Mouse (Mus musculus) stomach, postnatal 0 days (tissue): ENCODE measurements around the gene Nanos1. TPM values are rescaled to one million over a fixed set of nuclear protein-coding genes. Genes with fewer than 3 reads are reported as not detected.
A peak's percentile ranks its signal among the peaks of the same experiment; 100 is the strongest.

Experiments used
- ATAC-seq: fragments of 200-750 bp; cut with Nextera tagmentation; 2 replicates; pipeline ENCODE4 v1.8.0; 2017; ENCODE audit not compliant: low FRiP score, low TSS enrichment
- DNase-seq: peaks from one replicate; pipeline ENCODE4 v3.0.0-alpha.2; 2016; ENCODE audit warnings: low spot score
- H3K27ac ChIP-seq: fragments of 300-500 bp; sonication (generic); replicated peaks from 2 replicates; pipeline ENCODE4 v1.5.1; 2014; ENCODE audit warnings: mild to moderate bottlenecking, control low read depth
- H3K27me3 ChIP-seq: fragments of 300-500 bp; sonication (generic); 2 replicates; pipeline ENCODE4 v1.6.1; 2014; ENCODE audit warnings: low read length; ENCODE audit not compliant: control insufficient read depth, insufficient read depth
- H3K36me3 ChIP-seq: fragments of 300-500 bp; sonication (generic); 2 replicates; pipeline ENCODE4 v1.6.1; 2014; ENCODE audit warnings: low read length, mixed read lengths; ENCODE audit not compliant: control insufficient read depth, insufficient read depth
- H3K4me1 ChIP-seq: fragments of 300-500 bp; sonication (generic); replicated peaks from 2 replicates; pipeline ENCODE4 v1.6.1; 2014; ENCODE audit warnings: antibody characterized with exemption; ENCODE audit not compliant: control insufficient read depth, insufficient read depth
- H3K4me2 ChIP-seq: fragments of 300-500 bp; sonication (generic); replicated peaks from 2 replicates; pipeline ENCODE4 v1.6.1; 2014; ENCODE audit warnings: low read depth, mild to moderate bottlenecking, control low read depth, moderate library complexity
- H3K4me3 ChIP-seq: fragments of 300-500 bp; sonication (generic); 2 replicates; pipeline ENCODE4 v1.5.1; 2014; ENCODE audit warnings: low read depth, low read length, control low read depth
- H3K9ac ChIP-seq: fragments of 300-500 bp; sonication (generic); 2 replicates; pipeline ENCODE4 v1.6.1; 2014; ENCODE audit warnings: mild to moderate bottlenecking, low read length, control low read depth, mixed read lengths
- H3K9me3 ChIP-seq: fragments of 300-500 bp; sonication (generic); 2 replicates; pipeline ENCODE4 v1.6.1; 2016; ENCODE audit warnings: low read length; ENCODE audit not compliant: control insufficient read depth
- CTCF ChIP-seq: IDR thresholded peaks from 2 replicates; pipeline ENCODE4 v1.5.1; 2016; ENCODE audit warnings: antibody characterized with exemption, low read depth, mild to moderate bottlenecking, moderate library complexity
- EP300 ChIP-seq: optimal IDR thresholded peaks from 2 replicates; pipeline ENCODE3; 2016; ENCODE audit warnings: antibody characterized with exemption
- WGBS: fragments of 180-500 bp; shearing (Covaris S2); extraction: QIAGEN DNeasy Blood & Tissue Kit; methylation state at CpG from one replicate; pipeline ENCODE4 v1.1.7; 2014; 5-methylcytosine and 5-hydroxymethylcytosine counted together
- polyA plus RNA-seq: library from polyadenylated mRNA; unstranded; fragments of >200 nt; fragmentation: Nextera tagmentation; extraction: Ambion mirVana; gene quantifications from 2 replicates; pipeline ENCODE4 v1.2.1, GENCODE M21; 2015

The Nanos1 gene
- polyA plus RNA-seq, result 0.71 and 0.81 TPM in 2 replicates

- Histone ChIP-seq H3K27me3 (no peaks in the 10 kb centered on the region), H3K27ac (0 out of 2 replicates have a peak within 1 kb of the TSS, but pooled peaks have one; percentile 8), H3K9me3 (no peaks in the 10 kb centered on the region), H3K4me3 (peak within 1 kb of the TSS; percentile 76), H3K4me1 (no peaks in the 10 kb centered on the region; the same call in 1 of the 2 replicates), H3K36me3 (peaks cover 4% of the 10 kb centered on the region; the same call in 1 of the 2 replicates), H3K4me2 (peak within 1 kb of the TSS; percentile 100), H3K9ac (peak within 1 kb of the TSS; percentile 63)
- ATAC-seq (peak; percentile 90), DNase-seq (peak; percentile 92)
- TF ChIP-seq CTCF (peak; percentile 22), EP300 (no peak)
- WGBS, result under 1% methylated on average over 48 of the region's 58 CpGs
These were observed at the start of gene Nanos1 for GRCm38 (mm10) chr19:60755438-60756191. Gene Nanos1 (plus strand): TSS chr19:60755987.

- H3K36me3 ChIP-seq, result no peaks in the 10 kb centered on the region
- TF ChIP-seq CTCF (no peak), EP300 (no peak)
- H3K4me3 ChIP-seq, result no peak overlapping the region
- no peaks in the 10 kb centered on the region for H3K9me3 ChIP-seq
- WGBS, result 73% methylated on average over 4 of the region's 4 CpGs
- H3K9ac ChIP-seq, result no peak overlapping the region
- H3K4me1 ChIP-seq, result no peaks in the 10 kb centered on the region
- H3K4me2 ChIP-seq, result no peak overlapping the region
- no peak for DNase-seq
- no peak for ATAC-seq
- no peaks in the 10 kb centered on the region for H3K27me3 ChIP-seq
- no peak overlapping the region for H3K27ac ChIP-seq
These were observed 46.4 kb upstream of the Nanos1 start for GRCm38 (mm10) chr19:60709193-60709900.

GRCm38 (mm10) chr19:60710196-60710595, 45.6 kb upstream of the Nanos1 start:
- no peak for ATAC-seq
- H3K4me1 ChIP-seq, result no peaks in the 10 kb centered on the region
- H3K27me3 ChIP-seq, result no peaks in the 10 kb centered on the region
- no peak overlapping the region for H3K27ac ChIP-seq
- no peak overlapping the region for H3K9ac ChIP-seq
- no peaks in the 10 kb centered on the region for H3K36me3 ChIP-seq
- no peak for DNase-seq
- no peaks in the 10 kb centered on the region for H3K9me3 ChIP-seq
- WGBS, result 38% methylated on average over 3 of the region's 3 CpGs
- TF ChIP-seq CTCF (no peak), EP300 (no peak)
- H3K4me3 ChIP-seq, result no peak overlapping the region
- H3K4me2 ChIP-seq, result no peak overlapping the region

GRCm38 (mm10) chr19:60712577-60712976, 43.2 kb upstream of the Nanos1 start:
- Histone ChIP-seq H3K4me3 (no peak overlapping the region), H3K9ac (no peak overlapping the region), H3K4me2 (no peak overlapping the region), H3K4me1 (no peaks in the 10 kb centered on the region), H3K27ac (no peak overlapping the region), H3K27me3 (no peaks in the 10 kb centered on the region), H3K9me3 (no peaks in the 10 kb centered on the region), H3K36me3 (no peaks in the 10 kb centered on the region)
- no peak for ATAC-seq
- no peak for TF ChIP-seq CTCF
- TF ChIP-seq EP300, result no peak
- DNase-seq, result no peak
- 75% methylated on average over 2 of the region's 2 CpGs for WGBS

GRCm38 (mm10) chr19:60716381-60716780, 39.4 kb upstream of the Nanos1 start:
- Histone ChIP-seq H3K27me3 (no peaks in the 10 kb centered on the region), H3K4me2 (no peak overlapping the region), H3K9me3 (no peaks in the 10 kb centered on the region), H3K4me1 (no peaks in the 10 kb centered on the region), H3K36me3 (no peaks in the 10 kb centered on the region), H3K27ac (no peak overlapping the region), H3K9ac (no peak overlapping the region), H3K4me3 (no peak overlapping the region)
- no peak for TF ChIP-seq EP300
- TF ChIP-seq CTCF, result no peak
- WGBS, result 97% methylated on average over 2 of the region's 2 CpGs
- no peak for DNase-seq
- ATAC-seq, result no peak

- H3K4me3 ChIP-seq, result no peak overlapping the region
- WGBS, result 48% methylated on average over 2 of the region's 2 CpGs
- no peaks in the 10 kb centered on the region for H3K27me3 ChIP-seq
- TF ChIP-seq CTCF, result peak; percentile 73
- no peak for TF ChIP-seq EP300
- H3K36me3 ChIP-seq, result no peaks in the 10 kb centered on the region
- H3K27ac ChIP-seq, result no peak overlapping the region
- H3K4me1 ChIP-seq, result no peaks in the 10 kb centered on the region
- no peak overlapping the region for H3K9ac ChIP-seq
- H3K4me2 ChIP-seq, result no peak overlapping the region
- 0 out of 2 replicates have a peak, but pooled peaks have one; percentile 42 for ATAC-seq
- peak; percentile 30 for DNase-seq
- no peaks in the 10 kb centered on the region for H3K9me3 ChIP-seq
These were observed 25.4 kb upstream of the Nanos1 start for GRCm38 (mm10) chr19:60730281-60730852.
